Mouse (Mus musculus): ENCODE data around the gene Snrnp70. TPM values are rescaled to one million over a fixed set of nuclear protein-coding genes. Genes with fewer than 3 reads are reported as not detected.

Gene Snrnp70
- polyA plus RNA-seq, 1 experiment from 2014 or later: 215 TPM

DNA sequence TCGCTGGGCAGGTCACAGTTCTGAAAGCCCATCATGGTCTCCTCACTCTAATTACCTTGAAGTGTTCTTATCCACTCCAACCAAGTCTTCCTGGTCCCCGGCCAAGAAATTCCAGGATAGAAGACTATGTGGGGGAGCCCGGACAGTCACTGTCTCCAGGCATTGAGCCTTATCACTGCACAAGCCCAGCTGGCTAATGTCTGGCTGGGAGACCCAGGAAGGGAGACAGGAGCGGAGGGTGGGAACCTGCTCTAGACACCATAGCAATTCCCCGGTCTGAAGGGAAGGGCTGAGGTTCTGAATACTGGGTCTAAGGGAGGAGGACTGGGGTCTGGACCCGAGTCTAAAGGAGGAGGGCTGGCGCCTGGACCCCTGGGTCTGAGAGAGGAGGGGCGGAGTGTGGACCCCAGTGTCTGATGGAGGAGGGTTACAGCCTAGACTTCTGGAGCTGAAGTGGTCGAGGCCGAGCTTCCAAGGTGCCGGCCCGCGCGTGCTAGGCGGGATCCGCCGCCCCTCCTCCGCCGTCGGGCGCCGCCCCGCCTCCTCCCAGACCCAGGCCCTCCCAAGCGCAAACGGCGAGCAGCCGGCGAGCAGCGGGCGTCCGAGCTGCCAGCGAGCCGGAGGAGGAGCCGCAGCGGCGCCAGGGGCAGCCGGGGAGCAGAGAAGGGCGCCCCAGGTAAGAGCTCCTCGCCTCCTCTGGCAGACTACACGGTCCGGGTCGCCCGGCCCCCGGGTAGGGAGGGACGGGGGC lies 17.7 kb upstream of the Snrnp70 start, which contains the start of gene Ntf5:
TSS of gene Ntf5 (plus strand) at position 583 of the 751 bp plus-strand sequence.
- no peaks in the 10 kb centered on the region for H3K36me3 ChIP-seq (ENCODE audit: control insufficient read depth, insufficient read depth)
- H3K9ac ChIP-seq (replicated peaks; ENCODE audit: low read depth, low read length): peak within 1 kb of the TSS; percentile 66
- H3K27me3 ChIP-seq (replicated peaks; ENCODE audit: control insufficient read depth, insufficient read depth, low read length): peaks cover 87% of the 10 kb centered on the region
- peak within 1 kb of the TSS; percentile 62 for H3K4me3 ChIP-seq (replicated peaks; ENCODE audit: low read length)
- ATAC-seq: peak; percentile 54
- no peaks in the 10 kb centered on the region for H3K9me3 ChIP-seq (ENCODE audit: control insufficient read depth, low read length)
- H3K4me1 ChIP-seq (replicated peaks; ENCODE audit: control insufficient read depth, insufficient read depth, low read length): peaks cover 8% of the 10 kb centered on the region
- 3% methylated on average over 33 of the region's 45 CpGs for WGBS
- no peak within 1 kb of the TSS for H3K27ac ChIP-seq (ENCODE audit: low read length)
- peak within 1 kb of the TSS; percentile 88 for H3K4me2 ChIP-seq (ENCODE audit: low read length)

DNA sequence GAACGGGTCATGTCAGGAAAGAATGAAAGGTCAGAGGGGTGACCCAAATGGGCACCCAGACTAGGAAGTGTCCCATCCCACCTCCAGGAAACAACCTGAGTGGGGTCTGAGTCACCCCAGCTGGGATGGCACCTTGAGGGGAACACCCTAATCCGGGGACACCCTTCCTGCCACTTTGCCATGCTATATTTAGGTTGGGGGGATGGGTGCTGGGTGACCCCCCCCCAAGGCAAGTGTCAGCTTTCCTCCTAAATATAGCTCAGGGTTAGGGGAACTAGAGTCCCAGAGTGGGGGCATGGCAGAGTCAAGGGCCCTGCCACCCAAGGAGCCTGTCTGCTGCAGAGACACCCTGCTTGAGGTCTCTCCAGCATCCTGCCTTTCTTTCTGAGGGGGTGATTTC lies 16.9 kb upstream of the Snrnp70 start:
- Histone ChIP-seq H3K27ac (ENCODE audit: low read length) (no peak overlapping the region), H3K9me3 (ENCODE audit: control insufficient read depth, low read length) (no peaks in the 10 kb centered on the region), H3K4me3 (replicated peaks; ENCODE audit: low read length) (no peak overlapping the region), H3K36me3 (ENCODE audit: control insufficient read depth, insufficient read depth) (no peaks in the 10 kb centered on the region), H3K27me3 (replicated peaks; ENCODE audit: control insufficient read depth, insufficient read depth, low read length) (peaks cover 88% of the 10 kb centered on the region), H3K4me2 (ENCODE audit: low read length) (no peak overlapping the region), H3K9ac (replicated peaks; ENCODE audit: low read depth, low read length) (no peak overlapping the region), H3K4me1 (replicated peaks; ENCODE audit: control insufficient read depth, insufficient read depth, low read length) (peaks cover 8% of the 10 kb centered on the region)
- no peak for ATAC-seq
- WGBS: 87% methylated on average over 2 of the region's 2 CpGs

DNA sequence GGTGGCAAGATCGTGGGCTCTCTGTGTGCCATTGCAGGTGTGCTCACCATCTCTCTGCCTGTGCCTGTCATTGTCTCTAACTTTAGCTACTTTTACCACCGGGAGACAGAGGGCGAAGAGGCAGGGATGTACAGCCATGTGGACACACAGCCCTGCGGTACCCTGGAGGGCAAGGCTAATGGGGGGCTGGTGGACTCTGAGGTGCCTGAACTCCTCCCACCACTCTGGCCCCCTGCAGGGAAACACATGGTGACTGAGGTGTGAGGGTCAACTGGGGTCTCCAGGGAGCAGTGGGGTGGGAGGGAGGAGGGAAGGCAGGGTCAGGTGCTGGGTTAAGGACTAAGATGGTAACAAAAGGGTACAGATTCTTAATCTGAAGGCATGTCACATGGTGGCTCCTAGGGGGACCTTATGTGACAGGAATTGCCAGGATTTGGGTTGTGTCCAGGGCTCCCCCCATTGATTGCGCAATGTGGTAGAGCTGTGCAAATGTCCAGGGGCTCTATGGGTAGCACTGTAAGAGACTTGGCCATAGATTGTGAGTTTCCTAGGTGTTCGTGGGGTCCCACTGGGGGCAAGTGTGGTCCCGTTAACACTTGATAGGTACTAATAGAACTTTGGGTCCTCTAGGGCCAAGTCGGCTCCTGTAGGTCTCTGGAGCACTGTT lies 14.1 kb upstream of the Snrnp70 start:
- no peak overlapping the region for H3K4me3 ChIP-seq (replicated peaks; ENCODE audit: low read length)
- peaks cover 16% of the 10 kb centered on the region for H3K4me1 ChIP-seq (replicated peaks; ENCODE audit: control insufficient read depth, insufficient read depth, low read length)
- H3K36me3 ChIP-seq (ENCODE audit: control insufficient read depth, insufficient read depth): no peaks in the 10 kb centered on the region
- H3K27ac ChIP-seq (ENCODE audit: low read length): no peak overlapping the region
- H3K4me2 ChIP-seq (ENCODE audit: low read length): no peak overlapping the region
- 81% methylated on average over 8 of the region's 8 CpGs for WGBS
- H3K9ac ChIP-seq (replicated peaks; ENCODE audit: low read depth, low read length): no peak overlapping the region
- no peak for ATAC-seq
- peaks cover 93% of the 10 kb centered on the region for H3K27me3 ChIP-seq (replicated peaks; ENCODE audit: control insufficient read depth, insufficient read depth, low read length)
- H3K9me3 ChIP-seq (ENCODE audit: control insufficient read depth, low read length): no peaks in the 10 kb centered on the region; the same call in 1 of the 2 replicates

DNA sequence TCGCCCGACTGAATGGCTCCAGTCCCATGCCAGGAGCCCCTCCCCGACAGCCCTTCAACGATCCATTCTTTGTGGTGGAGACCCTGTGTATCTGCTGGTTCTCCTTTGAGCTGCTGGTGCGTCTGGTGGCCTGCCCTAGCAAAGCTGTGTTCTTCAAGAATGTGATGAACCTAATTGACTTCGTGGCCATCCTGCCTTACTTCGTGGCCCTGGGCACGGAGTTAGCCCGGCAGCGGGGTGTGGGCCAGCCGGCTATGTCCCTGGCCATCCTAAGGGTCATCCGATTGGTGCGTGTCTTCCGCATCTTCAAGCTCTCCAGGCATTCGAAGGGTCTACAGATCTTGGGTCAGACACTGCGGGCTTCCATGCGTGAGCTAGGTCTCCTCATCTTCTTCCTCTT lies 13.4 kb upstream of the Snrnp70 start:
- no peak overlapping the region for H3K4me2 ChIP-seq (ENCODE audit: low read length)
- no peaks in the 10 kb centered on the region; the same call in 1 of the 2 replicates for H3K9me3 ChIP-seq (ENCODE audit: control insufficient read depth, low read length)
- peaks cover 86% of the 10 kb centered on the region for H3K27me3 ChIP-seq (replicated peaks; ENCODE audit: control insufficient read depth, insufficient read depth, low read length)
- no peak overlapping the region for H3K9ac ChIP-seq (replicated peaks; ENCODE audit: low read depth, low read length)
- no peaks in the 10 kb centered on the region for H3K36me3 ChIP-seq (ENCODE audit: control insufficient read depth, insufficient read depth)
- no peak for ATAC-seq
- H3K27ac ChIP-seq (ENCODE audit: low read length): no peak overlapping the region
- H3K4me3 ChIP-seq (replicated peaks; ENCODE audit: low read length): no peak overlapping the region
- 91% methylated on average over 17 of the region's 17 CpGs for WGBS
- H3K4me1 ChIP-seq (replicated peaks; ENCODE audit: control insufficient read depth, insufficient read depth, low read length): peaks cover 15% of the 10 kb centered on the region

DNA sequence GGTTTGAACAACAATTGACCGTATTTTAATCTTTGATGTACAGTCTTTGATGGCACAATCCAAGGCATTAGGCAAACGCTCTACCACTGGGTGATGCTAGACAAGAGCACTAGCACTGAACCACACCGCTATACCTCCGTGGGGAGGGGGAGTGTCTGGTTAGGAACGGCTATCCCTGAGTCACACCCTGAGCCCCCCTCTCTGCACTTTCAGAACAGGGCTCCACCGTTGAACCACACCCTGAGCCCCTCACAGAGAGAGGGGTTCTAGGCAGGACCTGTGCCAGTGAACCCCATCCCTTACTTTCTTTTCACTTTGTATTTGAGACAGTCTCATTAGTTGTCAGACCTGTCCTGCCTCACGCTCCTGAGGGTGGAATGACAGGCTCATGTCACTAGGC lies 12.8 kb upstream of the Snrnp70 start:
- ATAC-seq: no peak
- H3K9ac ChIP-seq (replicated peaks; ENCODE audit: low read depth, low read length): no peak overlapping the region
- no peak overlapping the region for H3K4me3 ChIP-seq (replicated peaks; ENCODE audit: low read length)
- H3K36me3 ChIP-seq (ENCODE audit: control insufficient read depth, insufficient read depth): no peaks in the 10 kb centered on the region
- H3K4me2 ChIP-seq (ENCODE audit: low read length): no peak overlapping the region
- peaks cover 80% of the 10 kb centered on the region for H3K27me3 ChIP-seq (replicated peaks; ENCODE audit: control insufficient read depth, insufficient read depth, low read length)
- H3K27ac ChIP-seq (ENCODE audit: low read length): no peak overlapping the region
- peaks cover 9% of the 10 kb centered on the region for H3K4me1 ChIP-seq (replicated peaks; ENCODE audit: control insufficient read depth, insufficient read depth, low read length)
- H3K9me3 ChIP-seq (ENCODE audit: control insufficient read depth, low read length): no peaks in the 10 kb centered on the region; the same call in 1 of the 2 replicates
- 73% methylated on average over 7 of the region's 7 CpGs for WGBS

DNA sequence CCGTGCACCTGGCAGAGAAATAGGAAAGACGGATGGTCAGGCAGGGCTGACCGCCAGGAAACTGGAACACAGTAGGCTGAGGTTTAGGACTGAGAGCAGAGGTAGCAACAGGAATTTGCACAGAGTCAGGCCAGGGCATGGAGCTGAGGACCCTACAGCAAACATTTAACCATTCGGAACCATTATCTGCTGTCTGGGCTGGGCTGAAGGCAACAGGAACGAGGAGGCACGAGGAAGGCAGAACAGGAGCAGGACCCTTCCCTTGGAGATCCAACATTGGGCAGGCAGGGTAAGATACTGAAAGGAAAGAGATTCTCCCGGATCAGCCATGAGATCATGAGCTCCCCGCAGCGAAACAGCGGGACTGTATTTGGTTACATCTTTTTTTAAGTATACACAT lies 12.3 kb upstream of the Snrnp70 start:
- H3K27ac ChIP-seq (ENCODE audit: low read length): no peak overlapping the region
- ATAC-seq: no peak
- no peak overlapping the region for H3K9ac ChIP-seq (replicated peaks; ENCODE audit: low read depth, low read length)
- no peaks in the 10 kb centered on the region for H3K36me3 ChIP-seq (ENCODE audit: control insufficient read depth, insufficient read depth)
- no peak overlapping the region for H3K4me3 ChIP-seq (replicated peaks; ENCODE audit: low read length)
- peaks cover 76% of the 10 kb centered on the region for H3K27me3 ChIP-seq (replicated peaks; ENCODE audit: control insufficient read depth, insufficient read depth, low read length)
- no peak overlapping the region for H3K4me2 ChIP-seq (ENCODE audit: low read length)
- H3K4me1 ChIP-seq (replicated peaks; ENCODE audit: control insufficient read depth, insufficient read depth, low read length): peaks cover 7% of the 10 kb centered on the region; the same call in 1 of the 2 replicates
- H3K9me3 ChIP-seq (ENCODE audit: control insufficient read depth, low read length): no peaks in the 10 kb centered on the region; the same call in 1 of the 2 replicates
- WGBS: 81% methylated on average over 10 of the region's 10 CpGs

DNA sequence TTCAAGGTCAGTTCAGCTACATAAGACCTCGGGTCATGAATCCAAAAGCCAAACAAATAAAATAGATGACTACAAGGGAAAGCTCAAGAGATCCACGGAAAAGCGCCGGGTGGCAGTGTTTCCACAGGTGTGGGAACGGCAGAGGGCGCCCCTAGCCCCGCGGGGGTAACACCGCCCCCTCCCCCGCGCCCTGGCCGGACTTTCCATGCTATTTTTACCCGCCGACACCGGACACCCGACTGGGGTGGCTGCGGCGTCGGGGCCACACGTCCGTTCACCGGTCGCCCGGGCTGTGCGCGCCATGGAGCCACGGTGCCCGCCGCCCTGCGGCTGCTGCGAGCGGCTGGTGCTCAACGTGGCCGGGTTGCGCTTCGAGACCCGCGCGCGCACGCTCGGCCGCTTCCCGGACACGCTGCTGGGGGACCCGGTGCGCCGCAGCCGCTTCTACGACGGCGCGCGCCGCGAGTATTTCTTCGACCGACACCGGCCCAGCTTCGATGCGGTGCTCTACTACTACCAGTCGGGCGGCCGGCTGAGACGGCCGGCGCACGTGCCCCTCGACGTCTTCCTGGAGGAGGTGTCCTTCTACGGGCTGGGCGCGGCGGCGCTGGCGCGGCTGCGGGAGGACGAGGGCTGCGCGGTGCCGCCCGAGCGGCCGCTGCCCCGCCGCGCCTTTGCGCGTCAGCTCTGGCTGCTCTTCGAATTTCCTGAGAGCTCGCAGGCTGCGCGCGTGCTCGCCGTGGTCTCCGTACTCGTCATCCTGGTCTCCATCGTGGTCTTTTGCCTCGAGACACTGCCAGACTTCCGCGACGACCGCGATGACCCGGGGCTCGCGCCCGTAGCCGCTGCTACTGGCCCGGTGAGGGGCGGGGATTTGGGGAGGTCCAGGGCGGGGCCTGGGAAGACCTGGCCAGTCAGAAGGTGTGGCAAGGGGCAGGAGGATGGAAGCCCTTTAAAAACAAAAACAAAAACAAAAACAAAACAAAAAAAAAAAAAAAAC lies 10.9 kb upstream of the Snrnp70 start:
- no peak for ATAC-seq
- WGBS: 2% methylated on average over 113 of the region's 114 CpGs
- Histone ChIP-seq H3K27me3 (replicated peaks; ENCODE audit: control insufficient read depth, insufficient read depth, low read length) (peaks cover 68% of the 10 kb centered on the region), H3K4me1 (replicated peaks; ENCODE audit: control insufficient read depth, insufficient read depth, low read length) (peaks cover 7% of the 10 kb centered on the region; the same call in 1 of the 2 replicates), H3K4me3 (replicated peaks; ENCODE audit: low read length) (peak overlapping the region; percentile 32), H3K27ac (ENCODE audit: low read length) (no peak overlapping the region), H3K9ac (replicated peaks; ENCODE audit: low read depth, low read length) (no peak overlapping the region), H3K4me2 (ENCODE audit: low read length) (peak overlapping the region; percentile 43), H3K36me3 (ENCODE audit: control insufficient read depth, insufficient read depth) (no peaks in the 10 kb centered on the region), H3K9me3 (ENCODE audit: control insufficient read depth, low read length) (no peaks in the 10 kb centered on the region; the same call in 1 of the 2 replicates)

DNA sequence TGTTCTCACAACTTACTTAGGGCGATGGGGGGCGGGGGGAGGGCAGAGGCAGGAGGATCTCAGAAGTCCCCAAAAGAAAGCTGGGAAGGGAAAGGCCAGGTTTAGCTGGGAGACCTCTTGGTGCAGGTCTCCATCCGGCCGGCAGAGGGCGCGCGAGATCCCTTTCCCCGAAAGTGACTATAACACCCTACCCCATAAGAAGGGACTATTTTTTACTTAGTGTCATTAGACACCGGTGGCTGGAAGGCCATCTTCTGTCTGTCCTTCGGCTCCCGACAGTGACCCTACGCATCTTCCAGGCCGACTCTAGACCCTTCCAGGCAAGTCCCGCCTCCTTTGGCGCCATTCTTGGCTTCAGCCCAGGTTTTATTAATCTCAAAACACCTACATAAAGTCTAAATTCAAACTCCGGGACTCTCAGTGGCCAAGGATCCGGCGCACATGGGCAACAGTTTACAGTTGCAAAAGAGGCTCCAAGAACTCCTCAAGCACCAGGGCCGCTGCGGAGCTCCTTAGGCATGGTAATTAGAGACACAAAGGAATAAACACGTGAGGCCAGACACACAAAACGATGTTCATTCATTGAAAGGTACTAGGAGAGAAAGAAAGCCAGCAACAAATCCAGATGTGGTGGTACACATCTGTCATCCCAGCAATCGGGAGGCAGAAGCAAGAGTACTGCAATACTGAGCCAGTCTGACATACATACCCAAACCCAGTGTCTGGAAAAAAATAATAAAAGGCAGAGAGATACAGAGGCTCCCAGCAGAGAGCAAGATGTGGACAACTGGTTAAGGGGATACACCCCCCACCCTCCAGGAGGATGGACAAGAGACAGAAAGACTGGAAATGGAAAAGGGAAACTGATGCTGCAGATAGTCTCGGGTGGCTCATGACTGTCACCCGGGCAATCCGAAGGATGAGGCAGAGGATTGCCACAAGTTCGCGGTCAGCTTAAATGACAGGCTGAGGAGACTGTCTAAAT lies 9.8 kb upstream of the Snrnp70 start, which contains the start of gene Kcna7:
TSS of gene Kcna7 (plus strand) at position 563 of the 985 bp plus-strand sequence.
- Histone ChIP-seq H3K4me3 (replicated peaks; ENCODE audit: low read length) (peak within 1 kb of the TSS; percentile 32), H3K4me2 (ENCODE audit: low read length) (peak within 1 kb of the TSS; percentile 43), H3K36me3 (ENCODE audit: control insufficient read depth, insufficient read depth) (no peaks in the 10 kb centered on the region), H3K27ac (ENCODE audit: low read length) (no peak within 1 kb of the TSS), H3K9me3 (ENCODE audit: control insufficient read depth, low read length) (no peaks in the 10 kb centered on the region; the same call in 1 of the 2 replicates), H3K4me1 (replicated peaks; ENCODE audit: control insufficient read depth, insufficient read depth, low read length) (peaks cover 7% of the 10 kb centered on the region; the same call in 1 of the 2 replicates), H3K9ac (replicated peaks; ENCODE audit: low read depth, low read length) (no peak within 1 kb of the TSS), H3K27me3 (replicated peaks; ENCODE audit: control insufficient read depth, insufficient read depth, low read length) (peaks cover 59% of the 10 kb centered on the region)
- WGBS: 9% methylated on average over 28 of the region's 28 CpGs
- ATAC-seq: 0 out of 2 replicates have a peak, but pooled peaks have one; percentile 31

Measured in forebrain, embryonic 16.5 days (tissue).